Mouse (Mus musculus): ENCODE results near the gene Elovl5. TPM values are rescaled to one million over a fixed set of nuclear protein-coding genes. Genes with fewer than 3 reads are reported as not detected.

Gene Elovl5
- total RNA-seq, 2 experiments from 2014 or later = 64.3 to 67.8 TPM

GRCm38 (mm10) chr9:77928769-77929168, 11.6 kb downstream of the Elovl5 start:
- no peak for DNase-seq

- DNase-seq = no peak
Observed at GRCm38 (mm10) chr9:77929296-77929695, 12.1 kb downstream of the Elovl5 start.

DNA sequence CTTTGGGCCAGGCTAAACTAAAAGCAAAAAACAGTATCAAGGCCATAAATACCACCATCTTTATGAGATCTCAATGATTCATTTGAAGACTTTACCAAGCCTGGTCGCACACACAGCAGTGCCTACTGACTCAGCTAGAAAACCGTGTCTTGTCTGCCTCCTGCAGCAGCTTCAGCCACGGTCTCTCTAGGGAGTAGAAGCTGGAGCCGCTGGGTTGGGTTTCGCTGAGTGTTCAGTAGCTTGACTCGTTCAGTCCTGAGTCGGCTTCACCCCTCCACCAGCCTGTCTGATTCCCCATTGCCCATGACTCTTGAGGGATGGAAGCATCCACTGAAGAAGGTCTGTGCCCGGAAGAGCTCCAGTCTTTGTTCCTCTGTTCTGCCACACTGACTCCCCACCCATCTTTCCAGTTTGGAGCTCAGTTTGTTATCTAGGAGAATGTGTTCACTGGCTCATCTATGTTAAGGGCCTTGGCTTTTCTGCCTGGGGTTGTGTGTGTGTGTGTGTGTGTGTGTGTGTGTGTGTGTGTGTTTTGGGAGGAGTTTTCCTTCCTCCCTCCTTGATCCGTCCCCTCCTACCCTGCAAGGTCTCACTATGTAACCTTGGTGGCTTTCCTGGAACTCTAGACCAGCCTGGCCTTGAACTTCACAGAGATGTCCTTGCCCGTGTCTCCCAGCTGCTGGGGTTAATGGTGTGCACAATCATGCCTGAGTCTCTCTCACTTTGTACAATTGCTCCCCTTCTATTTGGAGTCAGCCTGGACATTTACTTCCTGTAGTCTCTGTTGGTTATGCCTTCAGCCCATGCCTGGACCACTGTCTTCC, 13.1 kb downstream of the Elovl5 start:
- no peak for DNase-seq

DNA sequence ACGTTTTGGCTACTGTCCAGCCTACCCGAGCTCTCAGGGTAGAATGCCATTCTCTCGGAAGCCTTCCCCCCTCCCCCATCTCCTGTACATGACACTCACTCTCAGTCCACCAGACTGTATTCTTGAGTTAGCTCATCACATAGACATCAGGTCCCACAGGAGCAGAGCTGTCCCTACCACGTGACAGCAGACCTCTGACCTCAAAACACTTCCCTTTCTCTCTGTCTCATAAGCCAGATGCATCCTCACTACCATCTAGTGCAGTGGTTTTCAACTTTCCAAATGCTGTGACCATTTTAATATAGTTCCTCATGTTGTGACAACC, 13.7 kb downstream of the Elovl5 start:
- no peak for DNase-seq

GRCm38 (mm10) chr9:77931740-77932139, 14.6 kb downstream of the Elovl5 start:
- DNase-seq = no peak

GRCm38 (mm10) chr9:77935818-77936611, 18.9 kb downstream of the Elovl5 start:
- DNase-seq = no peak

DNA sequence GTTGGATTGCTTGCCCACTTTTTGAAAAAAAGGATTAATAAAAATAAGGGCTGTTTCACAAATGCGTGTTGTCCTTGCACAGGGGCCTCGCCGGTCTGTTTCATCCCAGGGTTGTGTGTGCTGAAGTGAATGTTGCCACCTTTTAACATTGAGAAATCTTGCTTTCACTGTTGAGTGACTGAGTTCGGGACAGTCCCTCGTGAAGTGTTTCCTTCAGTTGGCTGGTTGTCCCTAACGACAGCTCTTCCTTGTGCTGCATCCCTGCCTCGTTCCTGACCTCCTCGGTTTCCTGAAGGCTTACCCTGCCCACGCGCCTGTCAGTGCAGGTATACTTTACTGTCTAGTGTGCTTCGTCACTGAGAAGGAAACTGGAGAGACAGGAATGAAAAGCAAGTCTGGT, 20.7 kb downstream of the Elovl5 start:
- DNase-seq = no peak

DNA sequence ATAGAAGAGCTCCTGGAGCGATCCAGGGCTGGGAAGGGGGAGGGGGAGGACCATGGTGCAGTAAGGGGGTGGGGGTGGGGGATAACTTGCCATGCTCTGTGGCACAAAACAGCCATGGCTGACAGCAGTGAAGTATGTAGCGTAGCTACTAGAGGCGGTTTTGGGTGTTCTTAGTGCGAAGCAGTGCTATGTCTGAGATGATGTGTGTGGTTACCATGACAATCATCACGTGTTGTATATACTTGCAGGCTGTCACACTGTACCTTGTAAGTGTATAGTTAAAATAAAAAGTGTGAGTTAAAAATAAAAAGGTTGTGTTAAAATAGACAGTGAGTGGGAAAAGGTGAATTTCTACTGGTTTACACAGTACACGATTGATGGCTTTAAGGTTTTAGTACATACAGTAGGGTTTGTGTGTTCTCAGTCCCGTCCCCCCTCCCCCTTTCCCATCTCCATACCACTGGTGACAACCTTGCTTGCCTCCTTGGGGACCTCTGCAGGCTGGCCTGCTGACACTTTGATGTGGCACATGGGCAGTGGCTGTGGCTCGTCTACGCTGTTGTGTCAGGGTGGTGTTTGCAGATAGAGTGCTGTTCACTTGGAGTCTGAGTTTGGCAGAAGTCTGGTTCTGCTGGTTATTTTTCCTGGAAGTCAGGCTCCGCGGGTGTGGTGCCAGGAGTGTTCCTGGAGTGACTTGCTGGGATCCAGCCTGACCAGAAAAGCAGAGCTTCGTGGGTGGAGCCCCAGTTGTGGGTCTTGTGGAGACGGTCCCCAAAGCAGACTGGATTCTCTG, 21.8 kb downstream of the Elovl5 start:
- peak; percentile 51 for DNase-seq

GRCm38 (mm10) chr9:77939554-77939920, 22.4 kb downstream of the Elovl5 start:
- DNase-seq = no peak

DNA sequence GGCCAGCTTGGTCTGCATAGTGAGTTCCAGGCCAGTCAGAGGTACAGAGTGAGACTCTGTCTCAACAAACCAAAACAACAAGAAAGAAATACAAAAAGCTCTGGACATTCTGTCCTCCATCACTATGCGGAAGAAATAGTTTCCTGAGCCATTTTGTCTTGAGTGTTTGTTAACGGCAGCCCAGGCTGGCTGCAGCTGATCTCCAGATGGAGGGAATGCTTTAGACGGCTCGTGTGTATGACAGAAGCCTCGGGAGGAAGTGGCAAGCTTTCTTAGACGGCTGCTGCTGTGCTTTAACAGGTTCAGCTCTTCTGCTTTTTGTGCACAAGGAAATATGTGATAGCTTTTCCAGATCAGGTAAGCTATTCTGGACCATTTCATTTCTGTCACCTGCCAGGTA, 23.9 kb downstream of the Elovl5 start:
- no peak for DNase-seq

- no peak for DNase-seq
Observed at GRCm38 (mm10) chr9:77941836-77942235, 24.7 kb downstream of the Elovl5 start.

GRCm38 (mm10) chr9:77942411-77942810, 25.2 kb downstream of the Elovl5 start:
- no peak for DNase-seq

- DNase-seq = no peak
Observed at GRCm38 (mm10) chr9:77943316-77943715, 26.2 kb downstream of the Elovl5 start.

- no peak for DNase-seq
Observed at GRCm38 (mm10) chr9:77944195-77944594, 27.0 kb downstream of the Elovl5 start.

GRCm38 (mm10) chr9:77945792-77946666, 28.9 kb downstream of the Elovl5 start:
- no peak for DNase-seq

- no peak for DNase-seq
Observed at GRCm38 (mm10) chr9:77948214-77948613, 31.1 kb downstream of the Elovl5 start.

DNA sequence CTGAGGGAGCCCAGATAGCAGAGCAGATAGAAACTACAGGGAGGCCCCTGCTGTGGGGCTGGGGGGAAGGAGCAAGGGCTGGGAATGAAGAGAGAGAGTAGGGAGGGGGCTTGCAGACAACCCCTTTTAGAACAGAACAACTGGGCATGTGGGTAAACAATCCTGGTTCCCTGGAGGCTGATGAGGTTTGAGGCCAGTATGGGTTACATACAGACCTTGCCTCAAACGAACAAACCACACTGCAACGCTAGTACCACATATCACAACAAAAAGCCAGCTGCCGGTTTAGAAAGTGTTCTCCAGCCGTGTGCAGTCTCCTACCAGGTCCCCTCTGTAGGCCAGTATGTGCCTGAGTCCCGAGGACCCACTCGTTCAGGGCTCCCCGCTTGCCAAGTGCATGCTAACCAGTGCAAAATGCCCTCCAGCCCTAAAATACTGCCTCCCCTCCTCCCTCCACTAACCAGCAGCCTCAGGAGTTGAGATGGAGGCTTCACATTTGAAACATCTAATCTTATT, 32.6 kb downstream of the Elovl5 start:
- DNase-seq = no peak

DNA sequence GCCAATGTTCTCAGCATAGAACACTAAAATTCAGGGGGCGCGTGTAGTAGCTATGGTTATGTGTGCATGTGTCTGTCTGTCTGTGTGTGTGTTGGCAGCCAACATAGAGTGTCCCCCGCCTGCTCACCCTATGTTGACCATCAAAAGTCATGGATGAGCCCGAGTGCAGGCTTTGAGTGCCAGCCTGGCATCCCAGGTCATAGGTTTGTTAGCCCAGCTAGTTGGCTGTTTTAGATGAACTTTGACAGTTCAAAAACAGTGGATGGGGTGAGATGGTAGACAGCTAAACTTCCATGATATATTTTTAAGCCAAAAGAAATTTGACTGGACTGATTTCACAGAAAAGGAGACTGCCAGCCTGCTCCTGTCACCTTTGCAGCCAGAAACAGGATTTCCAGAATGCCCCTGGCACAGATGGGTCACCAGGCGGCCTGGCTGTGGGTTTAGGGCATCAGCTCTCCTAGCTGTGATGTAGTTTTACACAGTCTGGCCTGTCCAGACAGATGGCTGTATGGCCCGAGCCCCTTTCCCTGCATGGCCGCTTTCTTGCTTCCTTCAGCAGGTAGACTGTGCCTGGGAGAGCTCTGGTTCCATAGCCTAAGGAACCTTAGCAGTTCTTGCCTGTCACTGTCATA, 33.8 kb downstream of the Elovl5 start:
- DNase-seq = no peak

DNA sequence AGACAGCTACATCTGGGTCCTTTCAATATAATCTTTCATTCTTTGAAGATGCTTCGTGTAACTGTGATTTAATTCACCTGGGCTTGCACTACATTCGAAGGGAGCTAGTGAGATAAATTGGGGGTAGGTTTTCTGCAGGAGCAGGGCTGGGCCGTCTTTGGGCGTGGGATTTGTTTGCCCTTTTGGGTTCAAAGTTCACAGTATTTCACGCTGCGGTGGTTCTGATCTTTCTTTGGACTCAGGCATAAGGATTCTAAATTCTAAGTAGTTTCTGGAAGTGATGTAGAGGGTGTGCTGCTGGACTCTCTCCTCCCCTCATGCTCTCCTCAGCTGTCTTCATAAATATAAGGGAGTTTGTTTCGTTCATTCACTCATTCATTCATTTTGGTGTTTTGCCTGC, 34.8 kb downstream of the Elovl5 start:
- no peak for DNase-seq

- no peak for DNase-seq
Observed at GRCm38 (mm10) chr9:77953053-77953452, 35.9 kb downstream of the Elovl5 start.

- DNase-seq = no peak
Observed at GRCm38 (mm10) chr9:77954496-77954895, 37.3 kb downstream of the Elovl5 start.

Measured in heart, postnatal 4 days (tissue).